Mouse (Mus musculus) E14TG2a.4 (cell line): ENCODE measurements around the gene Ccrl2.
A peak's percentile ranks its signal among the peaks of the same experiment; 100 is the strongest.

Source experiments
- H3K27me3 ChIP-seq: 2 replicates; pipeline ENCODE4 v1.6.1; 2014; ENCODE audit warnings: low read length, control low read depth; ENCODE audit not compliant: insufficient read depth
- H3K36me3 ChIP-seq: 2 replicates; pipeline ENCODE4 v1.6.1; 2014; ENCODE audit warnings: low read length, control low read depth; ENCODE audit not compliant: insufficient read depth
- H3K4me1 ChIP-seq: replicated peaks from 2 replicates; pipeline ENCODE4 v1.6.1; 2014; ENCODE audit warnings: low read depth, low read length, control low read depth
- H3K4me3 ChIP-seq: replicated peaks from 2 replicates; pipeline ENCODE4 v1.5.1; 2014; ENCODE audit warnings: mild to moderate bottlenecking, low read length
- H3K9me3 ChIP-seq: 2 replicates; pipeline ENCODE4 v1.6.1; 2014; ENCODE audit warnings: low read length, control low read depth
- CTCF ChIP-seq: conservative IDR thresholded peaks from 2 replicates; pipeline ENCODE4 v1.5.1; 2014; ENCODE audit warnings: low read length
- NANOG ChIP-seq: IDR thresholded peaks from 2 replicates; pipeline ENCODE4 v1.6.1; 2014; ENCODE audit warnings: borderline replicate concordance, low read length, mixed read lengths
- POU5F1 ChIP-seq: IDR thresholded peaks from 2 replicates; pipeline ENCODE4 v1.6.1; 2014; ENCODE audit warnings: low read length, borderline replicate concordance

Ccrl2 gene

GRCm38 (mm10) chr9:111093094-111093493 is 35.8 kb upstream of the Ccrl2 start:
- peaks cover 37% of the 10 kb centered on the region for H3K4me1 ChIP-seq
- H3K27me3 ChIP-seq = peaks cover 11% of the 10 kb centered on the region; the same call in 1 of the 2 replicates
- TF ChIP-seq CTCF (peak; percentile 83), NANOG (no peak)
- H3K36me3 ChIP-seq = no peaks in the 10 kb centered on the region
- H3K9me3 ChIP-seq = no peaks in the 10 kb centered on the region
- H3K4me3 ChIP-seq = no peak overlapping the region

GRCm38 (mm10) chr9:111092657-111093056 is 35.3 kb upstream of the Ccrl2 start:
- peaks cover 10% of the 10 kb centered on the region; the same call in 1 of the 2 replicates for H3K27me3 ChIP-seq
- H3K36me3 ChIP-seq = no peaks in the 10 kb centered on the region
- peaks cover 41% of the 10 kb centered on the region for H3K4me1 ChIP-seq
- TF ChIP-seq NANOG = no peak
- TF ChIP-seq CTCF = no peak
- no peak for TF ChIP-seq POU5F1
- no peak overlapping the region for H3K4me3 ChIP-seq
- no peaks in the 10 kb centered on the region for H3K9me3 ChIP-seq

- H3K27me3 ChIP-seq = 0 out of 2 replicates have a peak, but pooled peaks cover 4% of the 10 kb centered on the region
- H3K4me1 ChIP-seq = peaks cover 43% of the 10 kb centered on the region
- no peaks in the 10 kb centered on the region for H3K36me3 ChIP-seq
- no peaks in the 10 kb centered on the region for H3K9me3 ChIP-seq
- no peak for TF ChIP-seq CTCF
- TF ChIP-seq NANOG = no peak
- TF ChIP-seq POU5F1 = no peak
- 0 out of 2 replicates have a peak overlapping the region, but pooled peaks have one; percentile 10 for H3K4me3 ChIP-seq
Observed at GRCm38 (mm10) chr9:111088886-111089285, 31.6 kb upstream of the Ccrl2 start.

- H3K9me3 ChIP-seq = no peaks in the 10 kb centered on the region
- no peak overlapping the region for H3K4me3 ChIP-seq
- TF ChIP-seq NANOG = no peak
- no peak for TF ChIP-seq CTCF
- no peak for TF ChIP-seq POU5F1
- H3K4me1 ChIP-seq = peaks cover 43% of the 10 kb centered on the region
- H3K36me3 ChIP-seq = no peaks in the 10 kb centered on the region
- H3K27me3 ChIP-seq = 0 out of 2 replicates have a peak, but pooled peaks cover 8% of the 10 kb centered on the region
Observed at GRCm38 (mm10) chr9:111087960-111088359, 30.6 kb upstream of the Ccrl2 start.

- TF ChIP-seq POU5F1 = no peak
- no peak; the same call in 1 of the 2 replicates for TF ChIP-seq NANOG
- no peak for TF ChIP-seq CTCF
- H3K36me3 ChIP-seq = no peaks in the 10 kb centered on the region
- H3K4me3 ChIP-seq = no peak overlapping the region
- H3K9me3 ChIP-seq = no peaks in the 10 kb centered on the region
- H3K4me1 ChIP-seq = peaks cover 36% of the 10 kb centered on the region
- H3K27me3 ChIP-seq = peaks cover 14% of the 10 kb centered on the region; the same call in 1 of the 2 replicates
Observed at GRCm38 (mm10) chr9:111086995-111087606, 29.8 kb upstream of the Ccrl2 start.

GRCm38 (mm10) chr9:111086137-111086536 is 28.8 kb upstream of the Ccrl2 start:
- TF ChIP-seq POU5F1 (no peak), NANOG (no peak), CTCF (no peak)

GRCm38 (mm10) chr9:111085329-111085728 is 28.0 kb upstream of the Ccrl2 start:
- Histone ChIP-seq H3K9me3 (no peaks in the 10 kb centered on the region), H3K4me3 (no peak overlapping the region), H3K36me3 (no peaks in the 10 kb centered on the region), H3K27me3 (peaks cover 10% of the 10 kb centered on the region; the same call in 1 of the 2 replicates), H3K4me1 (peaks cover 34% of the 10 kb centered on the region)
- TF ChIP-seq NANOG = no peak
- TF ChIP-seq POU5F1 = no peak
- no peak for TF ChIP-seq CTCF

More at GRCm38 (mm10) chr9:111086137-111086536, 28.8 kb upstream of the Ccrl2 start:
- H3K9me3 ChIP-seq = no peaks in the 10 kb centered on the region
- peaks cover 10% of the 10 kb centered on the region; the same call in 1 of the 2 replicates for H3K27me3 ChIP-seq
- H3K36me3 ChIP-seq = no peaks in the 10 kb centered on the region
- no peak overlapping the region for H3K4me3 ChIP-seq
- peaks cover 34% of the 10 kb centered on the region for H3K4me1 ChIP-seq

- TF ChIP-seq CTCF (no peak), NANOG (no peak), POU5F1 (no peak)
- Histone ChIP-seq H3K36me3 (no peaks in the 10 kb centered on the region), H3K4me1 (peaks cover 6% of the 10 kb centered on the region; the same call in 1 of the 2 replicates), H3K27me3 (peaks cover 10% of the 10 kb centered on the region; the same call in 1 of the 2 replicates), H3K4me3 (no peak overlapping the region), H3K9me3 (no peaks in the 10 kb centered on the region)
Observed at GRCm38 (mm10) chr9:111081765-111082164, 24.4 kb upstream of the Ccrl2 start.
